Mouse (Mus musculus) heart, embryonic 16.5 days (tissue): Measurements from ENCODE around the gene Rrm2. TPM values are rescaled to one million over a fixed set of nuclear protein-coding genes. Genes with fewer than 3 reads are reported as not detected.

Source experiments
- ATAC-seq: fragments of 200-750 bp; cut with Nextera tagmentation; replicated peaks from 2 replicates; pipeline ENCODE4 v1.8.0; 2017; ENCODE audit warnings: moderate number of reproducible peaks; ENCODE audit not compliant: insufficient read depth, low FRiP score; ENCODE audit errors: extremely low read depth
- H3K27ac ChIP-seq: fragments of 300-500 bp; sonication (generic); 2 replicates; pipeline ENCODE4 v1.5.1; 2014; ENCODE audit warnings: mild to moderate bottlenecking, low read length, control low read depth, moderate library complexity
- H3K27me3 ChIP-seq: fragments of 300-500 bp; sonication (generic); 2 replicates; pipeline ENCODE4 v1.6.1; 2014; ENCODE audit warnings: low read length, mixed read lengths; ENCODE audit not compliant: control insufficient read depth, insufficient read depth
- H3K36me3 ChIP-seq: fragments of 300-500 bp; sonication (generic); 2 replicates; pipeline ENCODE4 v1.6.1; 2014; ENCODE audit not compliant: control insufficient read depth, insufficient read depth
- H3K4me1 ChIP-seq: fragments of 300-500 bp; sonication (generic); 2 replicates; pipeline ENCODE4 v1.6.1; 2014; ENCODE audit warnings: low read length, mixed read lengths; ENCODE audit not compliant: control insufficient read depth, insufficient read depth
- H3K4me2 ChIP-seq: fragments of 300-500 bp; sonication (generic); 2 replicates; pipeline ENCODE4 v1.6.1; 2014; ENCODE audit warnings: low read depth, mild to moderate bottlenecking, control low read depth, low read length
- H3K4me3 ChIP-seq: fragments of 300-500 bp; sonication (generic); 2 replicates; pipeline ENCODE4 v1.5.1; 2014; ENCODE audit warnings: mild to moderate bottlenecking, control low read depth, low read length
- H3K9ac ChIP-seq: fragments of 300-500 bp; sonication (generic); 2 replicates; pipeline ENCODE4 v1.6.1; 2014; ENCODE audit warnings: low read length, control low read depth
- H3K9me3 ChIP-seq: fragments of 300-500 bp; sonication (generic); replicated peaks from 2 replicates; pipeline ENCODE4 v1.6.1; 2016; ENCODE audit warnings: low read length; ENCODE audit not compliant: control insufficient read depth
- WGBS: fragments of 180-500 bp; shearing (Covaris S2); extraction: QIAGEN DNeasy Blood & Tissue Kit; methylation state at CpG from one replicate; pipeline ENCODE4 v1.1.7; 2014; 5-methylcytosine and 5-hydroxymethylcytosine counted together
- polyA plus RNA-seq: library from polyadenylated mRNA; unstranded; fragments of >200 nt; fragmentation: Nextera tagmentation; extraction: Ambion mirVana; gene quantifications from 2 replicates; pipeline ENCODE4 v1.2.1, GENCODE M21; 2015

Gene Rrm2
- polyA plus RNA-seq, 1 experiment from 2014 or later = 265 TPM

DNA sequence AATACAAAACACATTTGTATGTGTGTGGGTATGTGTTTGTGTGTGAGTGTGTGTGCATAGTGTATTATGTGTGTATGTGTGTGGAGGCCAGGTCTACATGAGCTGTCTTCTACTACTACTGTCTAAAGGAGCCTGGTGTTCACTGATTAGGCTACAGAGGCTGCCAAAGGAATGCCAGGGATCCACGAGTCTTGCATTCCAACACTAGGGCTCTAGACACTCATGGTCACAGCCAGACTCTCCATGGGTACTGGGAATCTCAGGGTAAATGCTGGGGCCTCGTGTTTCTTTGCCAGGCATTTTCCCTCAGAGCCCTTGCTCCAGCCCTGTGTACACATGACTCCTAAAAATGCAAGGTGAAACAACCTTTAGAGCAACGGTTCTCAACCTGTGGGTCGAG lies 45.6 kb downstream of the Rrm2 start:
- Histone ChIP-seq H3K27me3 (no peaks in the 10 kb centered on the region), H3K27ac (no peak overlapping the region), H3K4me3 (no peak overlapping the region), H3K9me3 (no peaks in the 10 kb centered on the region), H3K4me1 (peaks cover 8% of the 10 kb centered on the region), H3K36me3 (no peaks in the 10 kb centered on the region), H3K4me2 (no peak overlapping the region), H3K9ac (no peak overlapping the region)
- WGBS = 53% methylated on average over 4 of the region's 4 CpGs
- ATAC-seq = peak; percentile 76

DNA sequence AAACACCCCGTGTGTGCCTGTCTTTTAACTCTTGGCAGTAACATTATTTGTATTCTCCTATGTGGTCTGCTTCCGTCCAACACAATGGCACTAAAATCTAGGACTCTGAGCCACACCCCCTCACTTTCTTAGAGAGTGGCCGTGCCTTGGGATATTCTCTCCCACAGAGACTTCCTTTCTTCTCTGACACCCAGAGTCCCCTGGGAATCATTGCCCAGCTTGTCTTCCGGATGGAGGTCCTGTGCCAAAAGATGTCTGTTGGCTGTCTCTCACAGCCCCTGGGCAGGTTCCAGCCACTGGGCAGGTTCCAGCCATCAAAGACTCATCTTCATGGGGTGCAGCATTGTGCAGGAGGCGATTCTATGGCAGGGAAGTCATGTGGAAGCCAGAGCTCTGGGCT lies 46.7 kb downstream of the Rrm2 start:
- Histone ChIP-seq H3K4me2 (no peak overlapping the region), H3K36me3 (no peaks in the 10 kb centered on the region), H3K27ac (no peak overlapping the region), H3K4me3 (no peak overlapping the region), H3K4me1 (peaks cover 8% of the 10 kb centered on the region), H3K9me3 (no peaks in the 10 kb centered on the region), H3K27me3 (no peaks in the 10 kb centered on the region), H3K9ac (no peak overlapping the region)
- ATAC-seq = no peak
- WGBS = 59% methylated on average over 5 of the region's 5 CpGs

DNA sequence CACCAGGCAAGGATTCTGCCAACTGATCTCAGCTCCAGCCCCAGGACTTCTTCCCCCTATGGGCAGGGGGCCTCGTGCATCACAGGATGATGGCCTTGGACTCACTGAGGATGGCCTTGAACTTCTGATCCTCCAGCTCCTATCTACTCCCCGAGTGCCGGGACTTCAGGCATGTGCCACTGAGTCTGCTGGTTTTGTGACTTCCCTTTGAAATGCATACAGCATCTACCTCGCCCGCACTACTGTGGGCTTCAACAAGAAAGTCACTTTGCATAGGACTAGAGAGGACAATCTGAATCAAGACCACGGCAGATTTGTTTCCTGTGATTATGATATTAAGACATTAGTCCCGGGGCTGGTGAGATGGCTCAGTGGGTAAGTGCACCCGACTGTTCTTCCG lies 47.4 kb downstream of the Rrm2 start:
- no peak for ATAC-seq
- no peaks in the 10 kb centered on the region for H3K27me3 ChIP-seq
- H3K4me1 ChIP-seq = peaks cover 8% of the 10 kb centered on the region
- H3K4me2 ChIP-seq = no peak overlapping the region
- no peak overlapping the region for H3K9ac ChIP-seq
- H3K27ac ChIP-seq = no peak overlapping the region
- H3K36me3 ChIP-seq = no peaks in the 10 kb centered on the region
- 91% methylated on average over 9 of the region's 9 CpGs for WGBS
- no peaks in the 10 kb centered on the region for H3K9me3 ChIP-seq
- no peak overlapping the region for H3K4me3 ChIP-seq

DNA sequence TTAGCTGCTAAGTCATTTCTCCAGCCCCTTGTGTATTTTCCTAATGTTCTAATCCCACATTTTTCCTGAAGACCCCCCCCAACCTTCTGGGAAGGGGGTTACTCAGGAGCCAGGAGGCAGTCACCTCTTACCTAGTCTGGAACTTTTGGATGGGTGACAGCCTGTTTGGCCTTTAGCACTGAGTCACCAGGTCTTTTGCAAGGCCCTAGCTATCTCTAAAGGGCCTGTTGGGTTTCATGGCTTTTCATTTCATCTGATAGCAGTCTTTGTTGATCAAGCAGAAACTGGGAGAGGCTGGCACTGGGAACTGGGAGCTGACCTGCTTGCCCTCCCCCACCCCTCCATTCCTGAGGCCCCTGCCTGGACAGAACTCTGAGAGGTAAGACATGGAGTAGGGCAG lies 49.3 kb downstream of the Rrm2 start:
- Histone ChIP-seq H3K9me3 (no peaks in the 10 kb centered on the region), H3K4me1 (peaks cover 8% of the 10 kb centered on the region), H3K27me3 (no peaks in the 10 kb centered on the region), H3K4me3 (no peak overlapping the region), H3K9ac (no peak overlapping the region), H3K4me2 (no peak overlapping the region), H3K27ac (no peak overlapping the region), H3K36me3 (no peaks in the 10 kb centered on the region)
- ATAC-seq = no peak

DNA sequence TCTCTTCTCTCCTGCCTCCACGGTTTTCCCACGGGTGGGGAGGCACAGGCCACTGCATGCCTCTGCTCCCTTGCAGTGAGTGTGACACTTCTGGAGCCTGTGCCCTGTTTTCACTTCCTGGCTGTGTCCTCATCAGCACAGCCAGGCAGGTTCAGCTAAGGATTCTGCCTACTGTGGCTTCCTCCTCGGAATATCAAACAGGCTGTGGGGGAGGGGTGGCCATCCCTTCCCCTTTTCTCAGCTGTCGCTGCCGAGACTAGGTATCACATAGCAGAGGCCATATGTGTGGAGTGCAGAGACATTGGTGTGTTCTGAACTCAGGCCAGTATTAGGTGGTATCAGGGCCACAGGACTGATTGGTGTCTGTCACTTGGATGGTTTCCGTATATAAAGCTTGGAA lies 50.3 kb downstream of the Rrm2 start:
- Histone ChIP-seq H3K36me3 (no peaks in the 10 kb centered on the region), H3K9ac (no peak overlapping the region), H3K27ac (no peak overlapping the region), H3K27me3 (no peaks in the 10 kb centered on the region), H3K4me1 (peaks cover 8% of the 10 kb centered on the region), H3K4me2 (no peak overlapping the region), H3K9me3 (no peaks in the 10 kb centered on the region), H3K4me3 (no peak overlapping the region)
- 17% methylated on average over 6 of the region's 6 CpGs for WGBS
- ATAC-seq = 0 out of 2 replicates have a peak, but pooled peaks have one; percentile 18

DNA sequence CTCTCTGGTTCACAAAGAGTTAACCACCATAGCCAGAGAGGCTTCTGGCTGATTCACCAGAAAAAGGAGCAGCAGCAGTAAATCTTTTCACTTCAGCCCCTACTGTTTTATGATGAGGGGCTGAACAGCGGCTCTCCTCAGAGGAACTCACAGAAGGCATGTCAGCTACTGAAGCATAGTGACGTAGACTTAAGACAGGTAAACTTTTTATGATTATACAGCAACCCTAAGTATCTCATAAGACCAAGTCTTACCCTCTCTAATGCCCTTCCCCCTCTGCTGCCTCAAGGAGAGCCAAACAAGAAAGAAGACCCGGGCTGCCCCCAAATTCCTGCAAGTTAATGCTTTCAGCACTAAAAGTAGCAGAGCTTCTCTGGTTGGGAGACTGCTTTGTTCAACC lies 54.2 kb downstream of the Rrm2 start:
- H3K4me2 ChIP-seq = no peak overlapping the region

More for the DNA sequence above, 54.2 kb downstream of the Rrm2 start:
- H3K9me3 ChIP-seq = no peaks in the 10 kb centered on the region
- ATAC-seq = no peak
- H3K27ac ChIP-seq = no peak overlapping the region
- H3K4me3 ChIP-seq = no peak overlapping the region
- no peaks in the 10 kb centered on the region for H3K36me3 ChIP-seq
- peaks cover 4% of the 10 kb centered on the region; the same call in 1 of the 2 replicates for H3K4me1 ChIP-seq
- H3K9ac ChIP-seq = no peak overlapping the region
- no peaks in the 10 kb centered on the region for H3K27me3 ChIP-seq
- WGBS = 29% methylated on average over 3 of the region's 3 CpGs

Other genes starting within 250 kb of the Rrm2 start
- gene Taf1b, start 209.9 kb upstream of the Rrm2 start, polyA plus RNA-seq = 23.2 and 24.6 TPM in 2 replicates
- gene Grhl1, start 136.0 kb upstream of the Rrm2 start, polyA plus RNA-seq = 1.6 and 2.0 TPM in 2 replicates
- gene Klf11, start 57.0 kb upstream of the Rrm2 start, polyA plus RNA-seq = 20.3 and 21.1 TPM in 2 replicates
- gene Cys1, start 26.4 kb upstream of the Rrm2 start, polyA plus RNA-seq = 0.97 and 1.5 TPM in 2 replicates
- gene Mboat2, start 122.6 kb downstream of the Rrm2 start, polyA plus RNA-seq = 28.8 and 29.9 TPM in 2 replicates